Mouse (Mus musculus) c-Kit-positive CD71-positive TER-119-negative erythroid progenitor cells, embryonic 14.5 days (primary cell): ENCODE results near the gene Dpagt1.
"Not testable (repeated sequence)": the region's sequence is repeated elsewhere in the genome, so short reads cannot be mapped to it uniquely, and the experiment has no call there.

Experiments used
- DNase-seq: peaks from one replicate; pipeline ENCODE4 v3.0.0-alpha.2; 2013; ENCODE audit warnings: low read depth

The Dpagt1 gene

GRCm38 (mm10) chr9:44325768-44326370 is at the start of gene Dpagt1:
TSS of gene Dpagt1 (plus strand) at chr9:44326019.
- no peak for DNase-seq

- no peak for DNase-seq
Measured at GRCm38 (mm10) chr9:44283183-44283582, 42.6 kb upstream of the Dpagt1 start.

GRCm38 (mm10) chr9:44286256-44286850 is 39.5 kb upstream of the Dpagt1 start:
- DNase-seq: peak; percentile 48

- DNase-seq: no peak
Measured at GRCm38 (mm10) chr9:44287003-44287400, 38.8 kb upstream of the Dpagt1 start.

- DNase-seq: no peak
Measured at GRCm38 (mm10) chr9:44287401-44288075, 38.3 kb upstream of the Dpagt1 start.

- peak; percentile 85 for DNase-seq
Measured at GRCm38 (mm10) chr9:44288076-44288958, 37.5 kb upstream of the Dpagt1 start, which contains the start of gene Abcg4. TSS of gene Abcg4 (minus strand) at chr9:44288615.

GRCm38 (mm10) chr9:44288959-44289291 is 36.9 kb upstream of the Dpagt1 start:
- peak; percentile 63 for DNase-seq

- DNase-seq: peak; percentile 44
Measured at GRCm38 (mm10) chr9:44292490-44292889, 33.3 kb upstream of the Dpagt1 start.

- not testable (repeated sequence) for DNase-seq
Measured at GRCm38 (mm10) chr9:44300001-44300400, 25.8 kb upstream of the Dpagt1 start.

GRCm38 (mm10) chr9:44305466-44306079 is 20.2 kb upstream of the Dpagt1 start, which contains the start of gene Hinfp:
TSS of gene Hinfp (minus strand) at chr9:44305671.
- peak; percentile 99 for DNase-seq

- DNase-seq: no peak
Measured at GRCm38 (mm10) chr9:44306532-44306931, 19.3 kb upstream of the Dpagt1 start.

GRCm38 (mm10) chr9:44307248-44307647 is 18.6 kb upstream of the Dpagt1 start:
- no peak for DNase-seq

- no peak for DNase-seq
Measured at GRCm38 (mm10) chr9:44309756-44310155, 16.1 kb upstream of the Dpagt1 start.

- DNase-seq: no peak
Measured at GRCm38 (mm10) chr9:44310750-44311135, 15.1 kb upstream of the Dpagt1 start.

- no peak for DNase-seq
Measured at GRCm38 (mm10) chr9:44311136-44312134, 14.4 kb upstream of the Dpagt1 start.

GRCm38 (mm10) chr9:44313476-44314256 is 12.2 kb upstream of the Dpagt1 start:
- no peak for DNase-seq

- DNase-seq: no peak
Measured at GRCm38 (mm10) chr9:44314257-44314547, 11.6 kb upstream of the Dpagt1 start.

GRCm38 (mm10) chr9:44314910-44315309 is 10.9 kb upstream of the Dpagt1 start:
- DNase-seq: no peak

- no peak for DNase-seq
Measured at GRCm38 (mm10) chr9:44317452-44317851, 8.4 kb upstream of the Dpagt1 start.
